In the genomic region with DNA sequence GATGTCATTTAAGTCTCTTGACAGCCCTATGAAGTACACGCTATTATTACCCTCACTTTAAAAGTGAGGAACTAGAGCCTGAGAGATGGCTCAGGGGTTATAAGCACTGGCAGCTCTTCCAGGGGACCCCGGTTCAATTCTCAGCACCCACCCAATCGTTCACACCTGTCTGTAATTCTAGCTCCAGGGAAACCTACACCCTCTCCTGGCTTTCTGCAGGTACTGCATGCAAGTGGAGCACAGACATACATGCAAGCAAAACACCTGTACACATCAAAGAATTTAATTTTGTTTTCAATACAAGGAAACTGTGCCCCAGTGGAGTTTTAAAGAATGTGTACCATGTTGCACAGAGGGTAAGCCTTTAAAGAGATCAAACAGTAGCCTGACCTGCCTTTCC, we compare ENCODE assay signal across 11 mouse cellular contexts. TPM values are rescaled to one million over a fixed set of nuclear protein-coding genes. Genes with fewer than 3 reads are reported as not detected.
DNase-seq lines count a peak whose midpoint lies in the region; ATAC-seq and TF ChIP-seq lines count a peak whose summit lies in the region.
"Had no signal": no experiment of that assay in that cellular context is flagged by ENCODE, and none has a peak within 500 bp of the region (broad histone marks: within the 10 kb centered on the region; RNA-seq: fewer than 3 reads in every experiment).

No protein-coding gene starts in this region.

- dilution Hi-C loops in CH12.LX (cut with MboI; ENCODE audit: extremely low pct_ligation_motif_present, extremely low pct_unique_long_range_greater_than_20kb, low sequenced_read_pairs) = no loop called here

- peak overlapping the region; percentile 75 for H3K4me3 ChIP-seq in heart, embryonic 15.5 days
- no peak overlapping the region for H3K4me3 ChIP-seq in CH12.LX (replicated peaks in 1 of 3; ENCODE audit: low read depth in 2 of 3, low read length in 2 of 3, poor library complexity in 1 of 3)
- H3K4me3 ChIP-seq in intestine, postnatal 0 days (ENCODE audit: low read depth, low read length) = no peak overlapping the region

- no peak for TF ChIP-seq POLR2A in CH12.LX (IDR thresholded peaks at IDR 0.05; ENCODE audit: low read depth, low read length)

- H3K9ac ChIP-seq in heart, embryonic 15.5 days = no peak overlapping the region
- no peak overlapping the region for H3K9ac ChIP-seq in CH12.LX (ENCODE audit: insufficient read depth, low read depth)
- no peak overlapping the region for H3K9ac ChIP-seq in intestine, postnatal 0 days (ENCODE audit: low read depth, low read length)
- H3K9ac ChIP-seq: lung, embryonic 15.5 days had no signal

- no peaks in the 10 kb centered on the region for H3K9me3 ChIP-seq in heart, embryonic 15.5 days (replicated peaks)
- peaks cover 8% of the 10 kb centered on the region for H3K9me3 ChIP-seq in CH12.LX (replicated peaks; ENCODE audit: low read length)
- H3K9me3 ChIP-seq in intestine, postnatal 0 days (ENCODE audit: control insufficient read depth) = no peaks in the 10 kb centered on the region
- H3K9me3 ChIP-seq: lung, embryonic 15.5 days had no signal

- TF ChIP-seq EP300 in CH12.LX (IDR thresholded peaks at IDR 0.05; ENCODE audit: low read length) = no peak

- H3K27ac ChIP-seq in heart, embryonic 15.5 days = no peak overlapping the region
- no peak overlapping the region for H3K27ac ChIP-seq in CH12.LX (ENCODE audit: insufficient read depth, low read depth)
- peak overlapping the region; percentile 22 for H3K27ac ChIP-seq in intestine, postnatal 0 days (ENCODE audit: low read depth, low read length)
- H3K27ac ChIP-seq: lung, embryonic 15.5 days had no signal

- no peak for DNase-seq in heart, adult 9 months (ENCODE audit: low spot score in 2 of 2)
- DNase-seq in CH12.LX (ENCODE audit: extremely low read depth) (no peak), ZHBTc4 (ENCODE audit: low read depth, low spot score) (peak; percentile 56)
- DNase-seq in frontal cortex, postnatal 10 days (ENCODE audit: low spot score in 2 of 2) = no peak
- DNase-seq in testis, postnatal 14 days (ENCODE audit: low spot score) = no peak
- DNase-seq in layer of hippocampus, adult 9-10 months (ENCODE audit: low spot score) = no peak
- DNase-seq: adrenal gland, postnatal 36 days; spleen, adult 18-20 months had no signal

- no peaks in the 10 kb centered on the region for H3K27me3 ChIP-seq in heart, embryonic 15.5 days
- H3K27me3 ChIP-seq in CH12.LX (replicated peaks) = no peaks in the 10 kb centered on the region
- no peaks in the 10 kb centered on the region for H3K27me3 ChIP-seq in intestine, postnatal 0 days (replicated peaks; ENCODE audit: control insufficient read depth, insufficient read depth, low read length)
- H3K27me3 ChIP-seq: lung, embryonic 15.5 days had no signal

- no peak for ATAC-seq in heart, embryonic 15.5 days (replicated peaks; ENCODE audit: insufficient number of reproducible peaks, insufficient read depth, low FRiP score, low read depth)
- no peak for ATAC-seq in intestine, postnatal 0 days

- H3K79me2 ChIP-seq in CH12.LX (replicated peaks; ENCODE audit: control insufficient read depth, extremely low read depth, insufficient read depth, poor library complexity, severe bottlenecking) = no peaks in the 10 kb centered on the region

- peaks cover 67% of the 10 kb centered on the region for H3K4me1 ChIP-seq in heart, embryonic 15.5 days (replicated peaks)
- peaks cover 0 to 33% of the 10 kb centered on the region in 2 experiments; a peak in 2 of 4 replicates for H3K4me1 ChIP-seq in CH12.LX (ENCODE audit: control insufficient read depth in 1 of 2, insufficient read depth in 2 of 2)
- peaks cover 3% of the 10 kb centered on the region; the same call in 1 of the 2 replicates for H3K4me1 ChIP-seq in intestine, postnatal 0 days (replicated peaks; ENCODE audit: control insufficient read depth, insufficient read depth, low read length)

- TF ChIP-seq RAD21 in CH12.LX (IDR thresholded peaks at IDR 0.05; ENCODE audit: low read depth, low read length) = no peak

- TF ChIP-seq CTCF in CH12.LX (conservative IDR thresholded peaks at IDR 0.05 in 1 of 2, IDR thresholded peaks at IDR 0.05 in 1 of 2; ENCODE audit: low read depth in 2 of 2, low read length in 2 of 2) = peak; percentile 20 to 25; a peak in 2 of 4 replicates
- peak; percentile 57 for TF ChIP-seq CTCF in intestine, postnatal 0 days (IDR thresholded peaks at IDR 0.05; ENCODE audit: low read depth)

- in situ Hi-C loops in CH12.LX (cut with MboI; ENCODE audit: low pct_ligation_motif_present, low pct_unique_long_range_greater_than_20kb, low sequenced_read_pairs) = no loop called here

- 93% methylated on average over 3 of the region's 3 CpGs for WGBS in heart, embryonic 15.5 days
- WGBS in intestine, postnatal 0 days = 95% methylated on average over 3 of the region's 3 CpGs

- H3K36me3 ChIP-seq in heart, embryonic 15.5 days = peaks cover 5% of the 10 kb centered on the region; the same call in 1 of the 2 replicates
- H3K36me3 ChIP-seq in CH12.LX (replicated peaks in 1 of 2; ENCODE audit: control insufficient read depth in 1 of 2, insufficient read depth in 1 of 2, low read length in 1 of 2) = peaks cover 0 to 30% of the 10 kb centered on the region in 2 experiments
- no peaks in the 10 kb centered on the region for H3K36me3 ChIP-seq in intestine, postnatal 0 days (ENCODE audit: control insufficient read depth, insufficient read depth)
- H3K36me3 ChIP-seq: lung, embryonic 15.5 days had no signal

- peak overlapping the region; percentile 73; the same call in 1 of the 2 replicates for H3K4me2 ChIP-seq in heart, embryonic 15.5 days
- H3K4me2 ChIP-seq in CH12.LX (ENCODE audit: insufficient read depth, low read depth, poor library complexity, severe bottlenecking) = no peak overlapping the region
- no peak overlapping the region for H3K4me2 ChIP-seq in intestine, postnatal 0 days (replicated peaks; ENCODE audit: low read depth)

TF ChIP-seq in CH12.LX, 34 proteins besides CTCF, POLR2A, EP300 and RAD21:
- TF ChIP-seq SMC3 (IDR thresholded peaks at IDR 0.05; ENCODE audit: low read depth, low read length) (peak; percentile 11; the same call in 1 of the 2 replicates), MXI1 (IDR thresholded peaks at IDR 0.05; ENCODE audit: low read depth, low read length) (no peak)

RNA-seq across cellular contexts. Expression of gene Sh3pxd2a, which starts 2.4 kb away (rescaled TPM):
- polyA plus RNA-seq in heart, embryonic 15.5 days (2015; fragmentation: Nextera tagmentation; extraction: Ambion mirVana) = 5.3 and 7.2 TPM in 2 replicates
- total RNA-seq in CH12.LX (2012; rRNA removed) (2.4 and 3.2 TPM in 2 replicates), CH12.LX (2014; rRNA removed) (1.2 and 1.3 TPM in 2 replicates)
- polyA plus RNA-seq in CH12.LX (2012; ENCODE audit: insufficient read length, low read depth) = 4.6 and 4.9 TPM in 2 replicates
- 2.2 and 2.4 TPM in 2 replicates for polyA plus RNA-seq in intestine, postnatal 0 days (2015; fragmentation: Nextera tagmentation; extraction: Ambion mirVana)
